Mouse (Mus musculus) ES-CJ7 (cell line): Measurements from ENCODE around the gene Pknox2.

Source experiments
- DNase-seq: peaks from one replicate; pipeline ENCODE4 v3.0.0; 2011; ENCODE audit warnings: low read depth, low spot score

The Pknox2 gene

GRCm38 (mm10) chr9:37101059-37101940, 45.9 kb downstream of the Pknox2 start:
- DNase-seq: no peak

- no peak for DNase-seq
These were observed 47.6 kb downstream of the Pknox2 start for GRCm38 (mm10) chr9:37099595-37099994.

GRCm38 (mm10) chr9:37098600-37098999, 48.6 kb downstream of the Pknox2 start:
- DNase-seq: no peak

GRCm38 (mm10) chr9:37094230-37094990, 52.8 kb downstream of the Pknox2 start:
- no peak for DNase-seq

DNA sequence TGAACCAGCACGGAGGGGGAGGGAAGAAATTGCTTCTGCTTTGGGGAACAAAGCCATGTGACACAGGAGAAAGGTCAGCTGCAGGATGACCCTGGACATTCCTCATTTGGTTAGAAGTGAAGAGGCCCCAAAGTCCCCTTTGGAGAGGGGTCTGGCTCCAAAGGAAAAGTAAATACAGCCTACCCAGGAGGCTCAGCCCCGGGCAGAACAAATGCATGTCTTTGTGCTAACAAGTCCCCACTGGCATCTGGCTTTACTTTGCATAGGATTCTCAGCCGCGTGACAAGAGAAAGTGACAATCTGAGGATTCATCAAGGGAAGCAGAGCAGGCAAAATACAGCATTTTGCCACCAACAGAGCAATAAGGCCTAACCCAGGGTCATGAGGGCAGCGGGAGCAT, 54.1 kb downstream of the Pknox2 start:
- DNase-seq: no peak

GRCm38 (mm10) chr9:37089894-37090652, 57.1 kb downstream of the Pknox2 start:
- peak; percentile 86 for DNase-seq

GRCm38 (mm10) chr9:37085370-37085769, 61.8 kb downstream of the Pknox2 start:
- no peak for DNase-seq

DNA sequence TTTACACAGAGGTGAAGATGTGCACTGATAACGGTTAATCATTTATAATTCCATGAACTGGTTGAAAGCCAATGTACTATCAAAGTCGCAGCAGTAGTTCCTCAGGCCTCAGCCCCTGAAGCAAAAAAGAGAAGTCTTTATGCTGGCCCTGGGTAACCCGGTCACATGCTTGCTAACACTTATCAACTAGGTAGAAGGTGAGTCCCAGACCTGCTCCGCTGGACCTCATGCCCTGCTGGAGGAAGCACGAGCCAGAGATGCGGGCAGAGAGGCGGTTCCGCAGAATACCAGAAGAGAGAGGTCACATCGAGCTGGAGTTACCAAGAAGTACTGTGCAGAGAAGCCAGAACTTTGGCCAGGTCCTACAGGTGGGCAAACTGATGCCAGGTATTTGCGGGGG, 65.0 kb downstream of the Pknox2 start:
- no peak for DNase-seq

GRCm38 (mm10) chr9:37080309-37080708, 66.9 kb downstream of the Pknox2 start:
- DNase-seq: no peak

- DNase-seq: no peak
These were observed 70.2 kb downstream of the Pknox2 start for GRCm38 (mm10) chr9:37077063-37077418.

GRCm38 (mm10) chr9:37076386-37077062, 70.7 kb downstream of the Pknox2 start:
- no peak for DNase-seq

DNA sequence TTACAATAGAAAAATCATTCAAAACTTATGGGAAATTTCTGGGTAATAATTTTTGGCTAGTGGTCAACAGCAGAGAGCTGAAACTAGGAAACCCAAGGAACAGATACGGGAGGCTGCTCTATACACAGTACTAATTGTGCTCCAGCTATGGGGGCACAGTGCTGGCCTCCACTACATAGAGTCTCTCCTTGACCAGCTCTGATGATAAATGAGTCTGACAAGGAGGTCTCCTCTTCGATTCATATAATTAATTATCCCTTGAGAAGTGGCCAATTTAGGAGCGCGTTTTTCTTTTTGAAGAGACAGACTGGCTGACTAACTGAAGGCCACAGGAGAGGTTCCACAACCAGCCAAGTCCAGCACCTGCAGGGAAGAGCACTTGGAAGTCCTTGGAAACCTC, 71.3 kb downstream of the Pknox2 start:
- DNase-seq: no peak

- DNase-seq: no peak
These were observed 77.6 kb downstream of the Pknox2 start for GRCm38 (mm10) chr9:37069391-37070312.

DNA sequence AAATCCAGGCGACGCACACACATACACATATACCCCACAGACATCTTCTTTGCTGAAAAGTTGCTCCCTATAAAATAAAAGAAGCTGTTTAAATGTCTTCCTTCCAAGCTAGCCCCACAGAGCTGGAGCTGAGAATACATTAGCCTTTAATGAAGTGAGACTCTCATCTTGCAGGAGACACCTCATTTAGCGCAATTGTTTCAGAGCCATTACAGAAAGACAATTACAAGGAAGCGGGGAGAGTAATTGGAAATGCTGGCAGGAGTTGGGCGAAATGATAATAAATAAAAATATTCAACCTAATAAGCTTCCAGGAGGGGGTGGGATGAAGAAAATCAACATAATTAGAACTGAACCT, 79.8 kb downstream of the Pknox2 start:
- DNase-seq: no peak

GRCm38 (mm10) chr9:37066732-37067472, 80.3 kb downstream of the Pknox2 start:
- no peak for DNase-seq

DNA sequence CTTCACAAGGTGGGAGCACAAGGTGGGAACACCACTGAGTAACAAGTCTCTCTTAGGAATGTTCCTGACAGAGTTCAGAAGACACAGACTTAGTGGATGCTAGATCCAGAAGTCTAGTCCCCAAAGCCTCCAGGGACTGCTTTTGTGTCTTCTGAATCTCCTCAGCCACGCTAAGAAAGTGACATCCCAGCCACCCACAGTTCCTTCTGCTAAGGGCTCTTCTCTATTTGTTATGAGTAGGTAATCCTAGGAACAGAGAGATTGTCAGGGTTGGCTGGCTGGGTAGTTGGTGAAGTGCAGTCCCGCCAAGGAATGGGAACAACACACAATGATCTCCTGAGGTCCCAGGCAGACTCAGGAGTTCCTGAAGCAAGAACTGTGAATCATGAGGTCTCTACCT, 85.6 kb downstream of the Pknox2 start:
- no peak for DNase-seq

DNA sequence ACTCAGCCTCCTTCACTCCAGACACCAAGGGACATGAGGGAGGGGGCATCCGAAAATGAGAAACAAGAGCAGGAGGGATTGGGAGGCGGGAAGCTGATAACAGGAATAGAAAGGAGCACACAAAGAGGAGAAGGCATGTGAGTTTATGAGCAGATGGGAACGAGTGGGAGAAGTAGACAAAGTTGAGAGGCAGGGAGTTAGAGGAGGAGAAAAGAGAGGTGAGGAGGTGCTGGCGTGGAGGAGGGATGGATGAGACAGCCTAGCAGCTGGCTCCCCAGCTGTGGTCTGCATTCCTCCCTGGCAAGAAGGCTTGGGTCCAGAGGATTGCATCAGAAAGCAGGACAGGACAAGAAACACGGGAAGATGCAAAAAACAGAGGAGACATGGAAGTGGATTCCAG, 92.5 kb downstream of the Pknox2 start:
- DNase-seq: no peak

DNA sequence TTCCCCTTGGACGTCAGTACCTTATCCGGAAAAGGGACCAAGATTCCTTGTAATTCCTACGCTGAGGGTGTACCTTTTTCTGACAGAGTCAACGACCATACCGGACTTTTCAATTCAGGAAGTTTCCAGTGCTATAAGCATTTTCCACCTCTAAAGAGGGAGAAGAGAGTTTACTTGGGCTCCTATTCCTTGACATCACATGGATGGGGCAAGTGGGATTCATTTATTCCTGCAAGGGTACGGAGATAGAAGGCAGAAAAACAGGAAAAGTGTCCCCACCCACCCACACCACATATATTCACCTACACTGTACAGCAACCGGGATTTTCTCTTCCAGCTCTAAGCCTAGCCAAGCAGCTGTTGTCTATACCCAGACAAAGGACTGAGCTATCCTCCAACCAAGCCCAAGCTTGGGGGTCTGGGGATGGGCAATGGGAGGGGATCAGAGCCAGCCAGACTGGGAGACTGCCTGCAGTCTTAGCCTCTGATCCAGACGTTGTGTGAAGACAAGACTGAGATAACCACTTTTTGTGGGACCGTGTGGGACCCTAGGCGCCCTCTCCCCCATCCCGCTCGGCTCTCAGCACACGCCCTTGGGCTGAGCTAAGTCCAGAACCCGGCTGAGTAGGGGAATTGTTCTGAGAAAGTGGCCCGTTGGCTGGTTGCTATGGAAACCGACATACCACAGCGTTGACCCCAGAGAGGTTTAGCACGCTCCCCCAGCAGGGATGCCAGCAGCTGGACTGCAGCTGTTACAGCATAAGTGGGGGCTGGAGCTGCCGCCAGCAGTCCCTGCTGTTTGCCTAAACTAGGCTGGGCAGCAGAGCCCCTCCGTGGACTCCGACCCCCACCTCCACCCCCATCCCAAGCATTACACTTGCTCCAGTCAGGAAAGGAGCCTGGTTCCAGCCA, 93.3 kb downstream of the Pknox2 start:
- peak; percentile 86 for DNase-seq

- DNase-seq: no peak
These were observed 94.2 kb downstream of the Pknox2 start for GRCm38 (mm10) chr9:37053041-37053440.
